Mouse (Mus musculus): ENCODE results near the gene Tjp1. TPM values are rescaled to one million over a fixed set of nuclear protein-coding genes. Genes with fewer than 3 reads are reported as not detected.
A peak's percentile ranks its signal among the peaks of the same experiment; 100 is the strongest.

Gene Tjp1
- polyA plus RNA-seq, 1 experiment from 2014 or later, result 42.0 TPM

GRCm38 (mm10) chr7:65455208-65455607 is 72.4 kb downstream of the Tjp1 start:
- TF ChIP-seq EP300 (IDR thresholded peaks at IDR 0.05), result no peak
- no peak for TF ChIP-seq CTCF (IDR thresholded peaks at IDR 0.05)
- H3K9ac ChIP-seq (replicated peaks; ENCODE audit: low read depth), result no peak overlapping the region
- no peak for ATAC-seq
- H3K4me2 ChIP-seq (replicated peaks; ENCODE audit: low read depth, low read length), result no peak overlapping the region
- no peak overlapping the region for H3K4me3 ChIP-seq (ENCODE audit: low read depth, low read length)
- H3K4me1 ChIP-seq (ENCODE audit: insufficient read depth, low read depth, low read length), result peaks cover 5% of the 10 kb centered on the region; the same call in 1 of the 2 replicates
- DNase-seq (ENCODE audit: low spot score), result no peak
- H3K27me3 ChIP-seq (replicated peaks; ENCODE audit: insufficient read depth, low read length), result no peaks in the 10 kb centered on the region
- WGBS, result 78% methylated on average over 3 of the region's 3 CpGs
- H3K9me3 ChIP-seq (ENCODE audit: low read length), result no peaks in the 10 kb centered on the region
- peak overlapping the region; percentile 67 for H3K27ac ChIP-seq (ENCODE audit: low read length)
- H3K36me3 ChIP-seq (ENCODE audit: insufficient read depth, low read length), result no peaks in the 10 kb centered on the region

GRCm38 (mm10) chr7:65454269-65454668 is 73.3 kb downstream of the Tjp1 start:
- ATAC-seq (no peak), DNase-seq (ENCODE audit: low spot score) (no peak)
- Histone ChIP-seq H3K27me3 (replicated peaks; ENCODE audit: insufficient read depth, low read length) (no peaks in the 10 kb centered on the region), H3K4me3 (ENCODE audit: low read depth, low read length) (no peak overlapping the region), H3K9me3 (ENCODE audit: low read length) (no peaks in the 10 kb centered on the region), H3K4me2 (replicated peaks; ENCODE audit: low read depth, low read length) (no peak overlapping the region), H3K4me1 (ENCODE audit: insufficient read depth, low read depth, low read length) (peaks cover under 1% of the 10 kb centered on the region; the same call in 1 of the 2 replicates), H3K36me3 (ENCODE audit: insufficient read depth, low read length) (no peaks in the 10 kb centered on the region), H3K27ac (ENCODE audit: low read length) (no peak overlapping the region), H3K9ac (replicated peaks; ENCODE audit: low read depth) (no peak overlapping the region)
- whole genome bisulfite sequencing, result 46% methylated on average over 3 of the region's 3 CpGs
- TF ChIP-seq CTCF (IDR thresholded peaks at IDR 0.05) (no peak), EP300 (IDR thresholded peaks at IDR 0.05) (no peak)

DNA sequence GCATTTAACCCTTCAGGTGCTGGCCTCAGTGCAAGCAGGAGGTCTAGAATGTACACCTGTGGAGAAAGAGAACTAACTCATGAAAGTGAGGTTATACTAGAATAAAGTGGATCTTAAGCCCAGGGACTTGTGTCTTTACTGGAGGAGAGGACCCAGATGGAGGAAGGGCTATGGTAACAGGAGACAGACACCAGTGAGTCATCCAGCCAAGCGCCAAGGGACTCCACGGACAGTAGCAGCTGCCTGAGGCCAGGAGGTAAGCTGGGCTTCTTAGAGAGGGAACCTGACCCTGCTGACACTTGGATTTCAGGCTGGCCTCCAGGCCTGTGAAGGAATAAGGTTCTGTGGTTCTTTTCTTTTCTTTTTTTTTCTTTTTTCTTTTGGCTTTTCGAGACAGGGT is 75.3 kb downstream of the Tjp1 start:
- H3K4me2 ChIP-seq (replicated peaks; ENCODE audit: low read depth, low read length), result no peak overlapping the region
- no peaks in the 10 kb centered on the region for H3K27me3 ChIP-seq (replicated peaks; ENCODE audit: insufficient read depth, low read length)
- H3K36me3 ChIP-seq (ENCODE audit: insufficient read depth, low read length), result no peaks in the 10 kb centered on the region
- H3K9ac ChIP-seq (replicated peaks; ENCODE audit: low read depth), result no peak overlapping the region
- no peaks in the 10 kb centered on the region; the same call in 1 of the 2 replicates for H3K4me1 ChIP-seq (ENCODE audit: insufficient read depth, low read depth, low read length)
- no peak for TF ChIP-seq CTCF (IDR thresholded peaks at IDR 0.05)
- TF ChIP-seq EP300 (IDR thresholded peaks at IDR 0.05), result no peak
- ATAC-seq (no peak), DNase-seq (ENCODE audit: low spot score) (no peak)
- WGBS, result 78% methylated on average over 3 of the region's 3 CpGs
- no peaks in the 10 kb centered on the region for H3K9me3 ChIP-seq (ENCODE audit: low read length)
- no peak overlapping the region for H3K27ac ChIP-seq (ENCODE audit: low read length)
- no peak overlapping the region for H3K4me3 ChIP-seq (ENCODE audit: low read depth, low read length)

DNA sequence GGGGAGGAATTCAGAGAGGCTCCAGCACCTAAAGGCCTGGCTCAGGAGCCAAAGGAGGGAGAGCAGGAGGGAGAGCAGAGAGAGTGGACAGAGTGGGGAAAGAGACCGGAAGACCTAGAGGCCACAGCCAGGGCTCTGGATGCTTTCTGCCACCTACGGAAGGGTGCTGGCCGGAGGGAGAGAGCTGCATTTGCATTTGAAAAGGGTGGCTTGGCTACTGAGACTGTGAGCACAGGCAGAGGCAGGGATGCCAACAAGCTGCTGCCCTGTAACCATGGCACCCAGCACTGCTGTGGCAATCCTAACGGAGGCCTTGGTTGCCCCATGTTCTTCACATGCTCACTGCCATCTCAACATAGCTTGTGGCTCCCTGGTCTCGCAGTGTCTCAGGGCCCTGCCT is 77.4 kb downstream of the Tjp1 start:
- Histone ChIP-seq H3K9me3 (ENCODE audit: low read length) (no peaks in the 10 kb centered on the region), H3K4me3 (ENCODE audit: low read depth, low read length) (no peak overlapping the region), H3K4me1 (ENCODE audit: insufficient read depth, low read depth, low read length) (no peaks in the 10 kb centered on the region), H3K9ac (replicated peaks; ENCODE audit: low read depth) (no peak overlapping the region), H3K27me3 (replicated peaks; ENCODE audit: insufficient read depth, low read length) (no peaks in the 10 kb centered on the region), H3K36me3 (ENCODE audit: insufficient read depth, low read length) (no peaks in the 10 kb centered on the region), H3K4me2 (replicated peaks; ENCODE audit: low read depth, low read length) (no peak overlapping the region), H3K27ac (ENCODE audit: low read length) (no peak overlapping the region)
- no peak for DNase-seq (ENCODE audit: low spot score)
- TF ChIP-seq EP300 (IDR thresholded peaks at IDR 0.05) (no peak), CTCF (IDR thresholded peaks at IDR 0.05) (no peak)
- no peak for ATAC-seq
- WGBS, result 52% methylated on average over 5 of the region's 5 CpGs

DNA sequence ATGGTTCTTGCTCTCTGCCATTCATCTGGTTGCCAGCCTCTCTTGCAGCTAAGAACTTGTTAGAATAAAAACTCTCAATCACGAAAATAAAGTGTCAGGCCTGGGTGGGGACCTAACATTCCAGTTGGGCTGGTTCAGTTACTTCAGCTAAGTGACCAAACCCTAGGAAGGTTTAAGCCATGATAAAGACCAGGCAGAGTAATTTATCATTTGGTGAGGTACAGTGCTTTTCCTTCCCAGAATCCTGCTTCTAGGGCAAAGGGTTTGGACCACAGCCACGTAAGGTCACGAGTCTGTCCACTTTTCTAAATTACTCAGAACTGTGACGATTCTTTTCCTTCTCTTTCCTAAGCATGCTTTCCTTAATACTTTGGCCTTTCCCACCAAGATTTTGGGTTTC is 86.1 kb downstream of the Tjp1 start:
- no peak for ATAC-seq
- DNase-seq (ENCODE audit: low spot score), result peak; percentile 39
- Histone ChIP-seq H3K9ac (replicated peaks; ENCODE audit: low read depth) (no peak overlapping the region), H3K27ac (ENCODE audit: low read length) (peak overlapping the region; percentile 47; the same call in 1 of the 2 replicates), H3K27me3 (replicated peaks; ENCODE audit: insufficient read depth, low read length) (no peaks in the 10 kb centered on the region), H3K4me2 (replicated peaks; ENCODE audit: low read depth, low read length) (no peak overlapping the region), H3K4me1 (ENCODE audit: insufficient read depth, low read depth, low read length) (no peaks in the 10 kb centered on the region), H3K36me3 (ENCODE audit: insufficient read depth, low read length) (no peaks in the 10 kb centered on the region), H3K4me3 (ENCODE audit: low read depth, low read length) (no peak overlapping the region), H3K9me3 (ENCODE audit: low read length) (no peaks in the 10 kb centered on the region)
- 50% methylated on average over 4 of the region's 4 CpGs for WGBS
- TF ChIP-seq CTCF (IDR thresholded peaks at IDR 0.05) (no peak), EP300 (IDR thresholded peaks at IDR 0.05) (peak; percentile 70)

DNA sequence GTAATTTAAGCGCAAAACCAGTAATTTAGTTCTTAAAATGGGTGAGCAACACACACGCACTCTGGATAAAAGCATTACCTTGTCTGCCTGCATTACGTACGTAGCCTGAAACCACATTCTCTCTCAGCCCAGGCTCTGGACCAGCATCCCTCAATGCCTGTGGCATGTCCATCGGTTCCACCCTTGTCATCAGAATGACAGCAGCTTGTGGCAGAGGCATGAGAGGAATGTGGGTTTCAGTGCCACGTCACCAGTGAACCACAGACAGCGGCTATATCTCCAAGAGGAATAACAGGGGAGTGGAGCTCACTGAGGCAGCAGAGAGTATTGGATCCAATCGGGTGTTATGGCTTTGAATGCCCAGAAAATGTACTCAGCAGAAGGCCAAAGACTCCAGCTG is 88.1 kb downstream of the Tjp1 start:
- no peaks in the 10 kb centered on the region for H3K4me1 ChIP-seq (ENCODE audit: insufficient read depth, low read depth, low read length)
- H3K36me3 ChIP-seq (ENCODE audit: insufficient read depth, low read length), result no peaks in the 10 kb centered on the region
- no peak overlapping the region for H3K4me3 ChIP-seq (ENCODE audit: low read depth, low read length)
- DNase-seq (ENCODE audit: low spot score), result no peak
- no peak overlapping the region for H3K9ac ChIP-seq (replicated peaks; ENCODE audit: low read depth)
- no peak for ATAC-seq
- no peak overlapping the region for H3K27ac ChIP-seq (ENCODE audit: low read length)
- TF ChIP-seq EP300 (IDR thresholded peaks at IDR 0.05) (no peak), CTCF (IDR thresholded peaks at IDR 0.05) (no peak)
- H3K27me3 ChIP-seq (replicated peaks; ENCODE audit: insufficient read depth, low read length), result no peaks in the 10 kb centered on the region
- no peak overlapping the region for H3K4me2 ChIP-seq (replicated peaks; ENCODE audit: low read depth, low read length)
- 73% methylated on average over 8 of the region's 8 CpGs for WGBS
- no peaks in the 10 kb centered on the region for H3K9me3 ChIP-seq (ENCODE audit: low read length)

DNA sequence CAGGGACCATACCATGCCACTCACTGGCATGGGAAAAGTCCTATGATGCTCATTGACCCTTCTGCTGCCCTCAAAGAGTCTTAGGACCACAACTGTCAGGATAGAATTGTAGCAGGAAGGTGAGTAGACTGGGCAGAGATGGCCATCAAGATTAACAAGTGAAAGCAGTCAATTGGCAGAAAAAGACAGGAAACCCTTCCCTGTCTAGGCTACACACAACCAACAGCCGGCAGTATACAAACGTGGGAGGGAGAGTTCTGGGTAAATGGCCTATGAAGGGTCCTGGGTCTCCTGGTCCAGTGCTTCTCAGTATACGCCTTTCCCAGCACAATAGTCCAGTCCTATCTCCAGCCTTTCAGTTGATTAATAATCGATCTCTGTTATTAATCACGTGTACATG is 89.4 kb downstream of the Tjp1 start:
- Histone ChIP-seq H3K27ac (ENCODE audit: low read length) (no peak overlapping the region), H3K4me3 (ENCODE audit: low read depth, low read length) (no peak overlapping the region), H3K36me3 (ENCODE audit: insufficient read depth, low read length) (no peaks in the 10 kb centered on the region), H3K9ac (replicated peaks; ENCODE audit: low read depth) (no peak overlapping the region), H3K4me2 (replicated peaks; ENCODE audit: low read depth, low read length) (no peak overlapping the region), H3K4me1 (ENCODE audit: insufficient read depth, low read depth, low read length) (no peaks in the 10 kb centered on the region), H3K9me3 (ENCODE audit: low read length) (no peaks in the 10 kb centered on the region), H3K27me3 (replicated peaks; ENCODE audit: insufficient read depth, low read length) (no peaks in the 10 kb centered on the region)
- 66% methylated on average over 5 of the region's 5 CpGs for WGBS
- TF ChIP-seq EP300 (IDR thresholded peaks at IDR 0.05), result peak; percentile 71; the same call in 1 of the 2 replicates
- TF ChIP-seq CTCF (IDR thresholded peaks at IDR 0.05), result peak; percentile 48; the same call in 1 of the 2 replicates
- ATAC-seq, result peak; percentile 68
- peak; percentile 53 for DNase-seq (ENCODE audit: low spot score)
